Mouse (Mus musculus) forelimb bud, embryonic 11.5 days (tissue): ENCODE measurements around the gene Fthl17d.
A peak's percentile ranks its signal among the peaks of the same experiment; 100 is the strongest.
"Not testable (repeated sequence)": the region's sequence is repeated elsewhere in the genome, so short reads cannot be mapped to it uniquely, and the experiment has no call there.

Experiments used
- DNase-seq: peaks from one replicate; pipeline ENCODE4 v3.0.0-alpha.2; 2012; ENCODE audit warnings: low read depth, low spot score

Fthl17d gene

DNA sequence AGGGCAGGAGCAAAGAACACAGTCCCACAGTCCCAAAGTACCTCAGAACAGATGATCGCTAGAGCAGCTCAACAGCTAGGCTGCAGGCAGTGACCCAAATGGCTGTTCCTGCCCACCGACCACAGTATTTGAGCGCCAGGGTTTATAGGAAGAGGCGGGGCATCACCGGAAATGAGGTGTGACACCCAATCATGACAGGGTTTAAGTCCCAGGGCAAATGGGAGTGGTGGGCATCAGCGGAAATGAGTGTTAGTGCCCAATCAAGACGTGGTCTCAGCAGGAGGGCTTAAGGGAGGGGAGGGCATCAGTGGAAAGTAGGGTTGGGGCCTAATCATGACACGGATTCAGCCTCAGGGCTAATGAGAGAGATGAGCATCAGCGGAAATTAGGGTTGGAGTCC lies at the start of gene Fthl17d:
Fthl17d (minus strand) TSS at position 101 of the 400 bp plus-strand sequence.
- not testable (repeated sequence) for DNase-seq

DNA sequence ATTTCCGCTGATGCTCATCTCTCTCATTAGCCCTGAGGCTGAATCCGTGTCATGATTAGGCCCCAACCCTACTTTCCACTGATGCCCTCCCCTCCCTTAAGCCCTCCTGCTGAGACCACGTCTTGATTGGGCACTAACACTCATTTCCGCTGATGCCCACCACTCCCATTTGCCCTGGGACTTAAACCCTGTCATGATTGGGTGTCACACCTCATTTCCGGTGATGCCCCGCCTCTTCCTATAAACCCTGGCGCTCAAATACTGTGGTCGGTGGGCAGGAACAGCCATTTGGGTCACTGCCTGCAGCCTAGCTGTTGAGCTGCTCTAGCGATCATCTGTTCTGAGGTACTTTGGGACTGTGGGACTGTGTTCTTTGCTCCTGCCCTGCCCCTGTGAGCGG lies 46.6 kb upstream of the Fthl17d start, which contains the start of gene Fthl17e:
Fthl17e (plus strand) TSS at position 301 of the 400 bp plus-strand sequence.
- DNase-seq: not testable (repeated sequence)

DNA sequence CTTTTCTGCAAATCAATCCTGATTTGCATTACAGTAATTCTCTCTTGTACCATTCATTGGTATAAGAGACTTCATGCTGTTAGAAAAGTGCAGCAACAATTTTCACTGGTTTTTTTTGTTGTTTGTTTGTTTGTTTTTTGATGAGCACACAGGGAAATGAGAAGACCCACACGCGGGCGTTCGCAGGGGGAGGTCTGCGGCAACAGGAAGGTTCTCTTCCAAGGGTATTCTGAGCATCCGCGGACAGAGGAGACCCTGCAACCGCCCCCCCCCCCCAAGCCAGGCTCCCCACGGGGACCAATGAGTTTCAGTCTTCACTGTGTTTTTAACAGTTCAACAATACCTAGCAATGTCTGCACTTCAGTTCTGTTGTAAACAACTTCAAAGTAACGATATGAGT lies 32.9 kb upstream of the Fthl17d start:
- DNase-seq: no peak

DNA sequence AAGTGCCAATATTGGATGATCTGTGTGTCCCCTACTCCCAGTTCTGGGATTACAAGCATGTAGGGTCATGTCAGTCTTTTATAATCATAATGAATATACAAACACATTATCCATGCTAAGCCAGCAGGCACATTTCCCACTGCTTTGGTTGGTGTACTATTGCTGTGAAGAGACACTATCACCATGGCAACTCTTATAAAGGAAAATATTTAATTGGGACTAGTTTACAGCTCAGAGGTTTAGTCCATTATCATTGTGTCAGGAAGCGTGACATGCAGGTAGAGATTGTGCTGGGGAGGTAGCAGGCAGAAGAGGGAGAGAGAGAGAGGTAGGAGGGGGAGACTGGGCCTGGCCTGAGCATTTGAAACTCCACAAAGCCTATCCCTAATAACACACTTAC lies 29.5 kb upstream of the Fthl17d start:
- DNase-seq: no peak

DNA sequence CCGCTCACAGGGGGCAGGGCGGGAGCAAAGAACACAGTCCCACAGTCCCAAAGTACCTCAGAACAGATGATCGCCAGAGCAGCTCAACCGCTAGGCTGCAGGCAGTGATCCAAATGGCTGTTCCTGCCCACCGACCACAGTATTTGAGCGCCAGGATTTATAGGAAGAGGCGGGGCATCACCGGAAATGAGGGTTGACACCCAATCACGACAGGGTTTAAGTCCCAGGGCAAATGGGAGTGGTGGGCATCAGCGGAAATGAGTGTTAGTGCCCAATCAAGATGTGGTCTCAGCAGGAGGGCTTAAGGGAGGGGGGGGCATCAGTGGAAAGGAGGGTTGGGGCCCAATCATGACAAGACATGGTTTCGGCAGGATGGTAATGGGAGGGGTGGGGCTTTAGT lies 10.1 kb downstream of the Fthl17d start, which contains the start of gene Fthl17c:
Fthl17c (minus strand) TSS at position 101 of the 400 bp plus-strand sequence.
- DNase-seq: not testable (repeated sequence)

DNA sequence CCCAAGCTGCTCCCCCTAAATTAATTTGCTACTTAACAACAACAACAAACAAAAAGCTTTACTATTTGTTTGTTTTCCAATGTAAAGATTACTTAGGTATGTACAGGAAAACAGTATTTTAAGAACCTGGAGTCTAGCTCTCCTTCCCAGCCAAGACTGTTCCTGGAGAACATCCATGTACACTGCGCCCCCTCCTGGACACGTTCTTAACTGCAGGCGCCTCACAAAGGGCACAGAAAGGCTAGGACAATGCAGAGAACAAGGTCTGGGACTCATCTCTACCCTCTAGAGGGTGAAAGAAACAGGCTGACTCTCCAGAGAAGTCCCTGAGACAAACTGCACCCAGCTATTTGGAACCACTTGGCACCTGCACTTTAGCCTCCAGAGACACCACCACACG lies 21.9 kb downstream of the Fthl17d start:
- DNase-seq: not testable (repeated sequence)

DNA sequence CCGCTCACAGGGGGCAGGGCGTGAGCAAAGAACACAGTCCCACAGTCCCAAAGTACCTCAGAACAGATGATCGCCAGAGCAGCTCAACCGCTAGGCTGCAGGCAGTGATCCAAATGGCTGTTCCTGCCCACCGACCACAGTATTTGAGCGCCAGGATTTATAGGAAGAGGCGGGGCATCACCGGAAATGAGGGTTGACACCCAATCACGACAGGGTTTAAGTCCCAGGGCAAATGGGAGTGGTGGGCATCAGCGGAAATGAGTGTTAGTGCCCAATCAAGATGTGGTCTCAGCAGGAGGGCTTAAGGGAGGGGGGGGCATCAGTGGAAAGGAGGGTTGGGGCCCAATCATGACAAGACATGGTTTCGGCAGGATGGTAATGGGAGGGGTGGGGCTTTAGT lies 23.7 kb downstream of the Fthl17d start, which contains the start of gene Fthl17b:
Fthl17b (minus strand) TSS at position 101 of the 400 bp plus-strand sequence.
- not testable (repeated sequence) for DNase-seq

DNA sequence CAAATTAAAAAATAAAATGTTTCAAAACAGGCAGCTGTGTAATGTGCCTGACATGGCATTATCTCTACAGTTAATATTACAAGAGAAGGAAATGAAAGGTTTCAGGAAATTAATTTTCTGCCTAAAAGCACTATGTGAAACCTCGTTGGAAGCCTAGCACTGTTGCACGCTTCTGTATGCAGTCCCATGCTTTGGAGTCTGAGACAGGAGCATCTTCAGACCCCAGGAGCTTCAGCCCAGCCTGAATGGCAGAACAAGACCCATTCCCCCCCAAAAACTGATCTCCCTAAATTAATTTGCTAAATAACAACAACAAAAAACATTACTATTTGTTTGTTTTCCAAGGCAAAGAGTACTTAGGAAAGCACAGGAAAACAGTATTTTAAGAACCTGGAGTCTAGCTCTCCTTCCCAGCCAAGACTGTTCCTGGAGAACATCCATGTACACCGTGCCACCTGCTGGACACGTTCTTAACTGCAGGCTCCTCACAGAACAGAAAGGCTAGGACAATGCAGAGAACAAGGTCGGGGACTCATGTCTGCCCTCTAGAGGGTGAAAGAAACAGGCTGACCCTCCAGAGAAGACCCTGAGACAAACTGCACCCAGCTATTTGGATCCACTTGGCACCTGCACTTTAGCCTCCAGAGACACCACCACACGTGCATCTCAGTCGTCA lies 38.3 kb downstream of the Fthl17d start:
- DNase-seq: peak; percentile 77

DNA sequence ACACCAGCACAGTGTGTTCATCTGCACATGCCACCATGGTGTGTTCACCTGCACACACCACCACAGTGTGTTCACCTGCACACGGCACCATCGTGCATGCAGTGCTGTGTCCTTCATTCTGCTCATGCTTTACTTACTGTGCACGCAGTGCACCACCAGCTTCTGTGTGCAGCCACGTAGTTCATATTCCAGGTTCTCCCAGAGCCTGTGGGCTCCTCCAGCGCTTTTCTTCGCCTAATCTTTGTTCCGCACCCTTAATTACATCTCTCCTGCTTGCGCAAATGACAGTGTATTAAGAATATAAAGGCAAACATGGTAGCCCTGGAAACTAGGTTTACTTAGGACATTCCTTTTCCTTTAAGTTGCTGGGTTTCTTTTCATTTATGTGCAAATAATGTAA lies 42.5 kb downstream of the Fthl17d start:
- DNase-seq: no peak
